Mouse (Mus musculus) gastrocnemius, postnatal 4 days (tissue): ENCODE results near the gene Gm20388. TPM values are rescaled to one million over a fixed set of nuclear protein-coding genes. Genes with fewer than 3 reads are reported as not detected.
"Not testable (repeated sequence)": the region's sequence is repeated elsewhere in the genome, so short reads cannot be mapped to it uniquely, and the experiment has no call there.

Experiments used
- DNase-seq, 2 experiments: peaks; one replicate each; pipeline ENCODE4 v3.0.0; 2021 to 2022; ENCODE audit warnings: low spot score in 2 of 2, mixed read lengths in 2 of 2
- total RNA-seq, 2 experiments: library from RNA; stranded (reverse); gene quantifications; 2 replicates each; pipeline ENCODE4 v1.2.3; 2021

Gene Gm20388
- total RNA-seq, 2 experiments from 2014 or later: 12.8 to 22.8 TPM

GRCm38 (mm10) chr8:124171557-124172528, 4261.2 kb downstream of the Gm20388 start:
- DNase-seq: peak in 1 of 2 experiments; percentile 56

DNA sequence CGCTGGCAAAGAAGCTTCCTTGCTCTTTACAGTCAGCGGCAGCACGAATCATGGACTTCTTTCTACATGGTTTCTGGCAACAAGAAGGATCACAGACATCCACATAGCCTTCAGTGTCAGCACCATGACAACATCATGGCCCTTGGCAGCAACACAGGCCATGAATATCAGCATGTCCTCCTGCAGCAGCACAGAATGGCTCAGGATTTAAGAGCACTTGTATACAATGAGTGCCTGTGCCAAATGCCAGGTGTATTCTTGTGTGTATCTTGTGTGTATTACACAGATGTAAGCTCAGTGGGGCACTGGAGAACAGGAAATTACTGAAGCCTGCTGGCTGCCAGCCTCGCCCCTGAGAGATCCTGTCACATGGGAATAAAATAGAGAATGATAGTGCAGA, 4263.0 kb downstream of the Gm20388 start:
- no peak for DNase-seq

DNA sequence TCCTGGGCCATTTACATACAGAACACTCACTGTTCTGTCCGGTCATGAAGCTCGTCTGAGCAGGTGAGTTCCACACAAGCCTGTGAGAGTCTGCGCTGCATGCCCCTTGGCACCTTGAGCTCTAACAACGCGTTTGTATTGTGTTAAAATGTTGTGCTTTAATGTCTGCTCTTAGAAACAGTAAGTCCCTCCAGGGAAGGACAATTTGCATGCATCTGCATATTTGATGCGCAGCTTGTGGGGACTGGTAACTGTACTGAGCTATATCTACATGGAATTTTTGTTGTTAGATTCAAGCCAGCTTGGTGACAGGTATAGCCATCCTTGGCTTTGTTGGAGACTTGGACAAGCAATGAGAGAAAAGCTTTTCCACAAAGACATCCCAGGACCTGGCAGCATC, 4265.5 kb downstream of the Gm20388 start:
- DNase-seq: no peak

DNA sequence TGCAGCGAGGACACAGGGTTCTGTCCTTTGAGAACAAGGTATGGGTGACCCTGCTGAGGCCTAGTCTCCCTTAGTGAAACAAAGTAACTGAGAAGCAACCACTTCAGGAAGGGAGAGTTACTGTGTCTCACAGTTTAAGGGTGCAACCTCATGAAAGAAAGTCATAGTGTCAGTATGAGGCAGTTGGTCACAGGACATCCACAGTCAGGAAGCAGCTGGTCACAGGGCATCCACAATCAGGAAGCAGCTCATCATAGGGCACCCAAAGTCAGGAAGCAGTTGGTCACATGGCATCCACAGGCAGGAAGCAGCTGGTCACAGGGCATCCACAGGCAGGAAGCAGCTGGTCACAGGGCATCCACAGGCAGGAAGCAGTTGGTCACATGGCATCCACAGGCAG, 4266.5 kb downstream of the Gm20388 start:
- not testable (repeated sequence) for DNase-seq

DNA sequence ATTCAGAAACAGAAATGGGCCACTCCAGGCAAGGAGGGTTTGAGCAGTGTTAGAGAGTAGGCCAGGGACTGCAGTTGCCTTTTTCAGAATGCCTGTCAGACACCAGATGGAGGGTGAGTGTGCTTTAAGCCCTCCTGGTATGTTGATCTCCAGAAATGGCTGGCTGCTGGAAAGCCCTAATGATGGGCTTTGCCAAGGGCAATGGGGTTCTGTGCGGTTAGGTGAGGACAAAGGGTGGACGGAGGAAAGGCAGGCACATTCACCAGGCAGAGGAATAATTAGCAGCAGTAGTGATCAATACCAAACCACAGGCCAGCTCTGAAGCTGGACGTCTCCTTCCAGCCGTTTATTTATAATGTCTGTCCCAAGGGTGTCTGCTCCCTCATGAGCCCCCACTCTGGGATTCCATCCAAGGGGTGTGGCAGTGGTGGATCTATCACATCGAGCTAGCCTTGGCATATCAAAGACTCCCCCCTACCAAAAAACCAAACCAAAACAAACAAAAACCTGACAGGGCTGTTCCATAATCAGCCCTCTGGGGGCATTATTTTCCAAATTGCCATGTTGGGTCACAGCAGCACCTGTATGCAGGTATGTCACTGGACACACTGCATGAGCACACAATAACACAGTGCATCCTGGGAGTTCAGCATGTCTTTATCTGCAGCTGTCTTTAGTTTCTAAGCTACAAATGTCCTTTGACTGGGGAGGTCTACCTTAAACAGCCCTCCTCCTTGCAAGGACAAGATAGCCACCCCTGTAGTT, 4270.2 kb downstream of the Gm20388 start:
- no peak for DNase-seq

DNA sequence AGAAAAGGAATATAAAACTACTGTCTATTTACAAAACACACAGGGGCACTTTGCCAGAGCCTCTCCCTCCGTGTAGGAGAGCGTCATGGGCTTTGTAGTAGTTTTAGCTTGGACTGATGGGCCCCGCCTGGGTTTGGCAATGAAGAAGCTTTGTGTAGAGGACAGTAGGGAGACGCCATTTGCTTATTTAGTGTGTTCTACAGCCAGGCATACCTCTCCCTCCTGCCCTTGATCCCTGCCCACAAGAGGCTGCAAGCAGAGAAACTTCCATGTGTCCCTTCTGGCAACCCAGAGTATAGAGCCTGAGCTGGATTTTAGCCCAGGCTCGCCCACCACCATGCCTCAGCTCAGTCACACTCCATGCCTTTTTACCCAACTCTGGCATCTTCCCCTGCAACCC, 4271.1 kb downstream of the Gm20388 start:
- DNase-seq: no peak

DNA sequence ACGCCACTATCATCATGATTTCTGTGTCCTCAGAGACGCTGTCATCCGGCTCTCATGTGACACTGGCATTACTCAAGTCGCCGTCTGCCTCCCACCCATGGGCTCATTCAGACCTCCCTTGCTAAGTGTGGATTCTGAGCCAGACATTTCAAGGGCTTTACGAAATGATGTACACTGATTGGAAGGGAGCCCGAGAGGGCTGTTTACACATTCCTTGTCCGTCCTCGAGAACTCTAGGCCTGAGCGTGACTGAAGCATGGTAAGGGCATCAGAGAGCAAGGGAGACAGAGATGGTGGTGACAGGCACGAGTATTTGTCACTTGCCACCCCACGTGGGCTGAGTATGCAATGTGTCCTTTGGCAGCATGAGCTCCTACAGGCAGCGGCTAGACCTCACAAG, 4271.6 kb downstream of the Gm20388 start:
- DNase-seq: peak in 1 of 2 experiments; percentile 25

DNA sequence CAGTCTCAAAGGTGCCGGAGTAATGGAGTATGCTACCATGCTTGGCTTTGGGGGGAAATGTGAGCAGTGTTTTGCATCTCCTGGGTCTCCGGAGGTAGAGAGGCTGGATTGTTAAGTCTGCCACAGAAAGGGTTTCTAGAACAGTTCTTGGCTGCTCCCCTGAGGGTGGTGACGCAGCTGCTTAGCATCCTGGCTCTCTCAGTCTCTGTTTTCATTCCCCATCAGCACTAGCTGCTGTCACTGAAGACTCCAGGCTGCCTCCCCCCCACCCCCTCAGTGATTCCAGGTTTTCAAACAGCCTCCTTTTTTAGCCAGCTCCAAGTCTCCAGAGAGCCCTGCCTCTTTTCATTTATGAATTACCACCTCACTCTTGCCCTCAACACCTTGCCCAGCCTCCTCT, 4273.4 kb downstream of the Gm20388 start:
- DNase-seq: no peak

DNA sequence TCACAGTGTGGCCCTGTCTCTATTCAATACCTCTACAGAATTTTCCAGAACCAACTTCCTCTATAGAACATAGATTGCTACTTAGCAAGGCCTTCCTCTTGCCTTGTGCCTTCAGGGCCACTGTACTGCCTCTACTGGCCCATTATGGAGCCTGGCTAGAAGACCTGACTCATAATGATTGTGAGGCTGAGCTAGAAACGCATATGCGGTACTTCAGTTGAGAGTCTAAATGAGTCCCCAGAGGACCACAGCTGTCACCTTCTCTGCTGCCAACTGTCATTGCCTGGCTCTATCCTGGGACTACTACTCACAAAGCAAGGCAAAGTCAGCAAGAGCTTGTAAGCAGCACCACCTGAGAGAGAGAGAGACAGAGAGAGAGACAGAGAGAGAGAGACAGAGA, 4273.9 kb downstream of the Gm20388 start:
- DNase-seq: no peak

GRCm38 (mm10) chr8:124185081-124185480, 4274.4 kb downstream of the Gm20388 start:
- no peak for DNase-seq

DNA sequence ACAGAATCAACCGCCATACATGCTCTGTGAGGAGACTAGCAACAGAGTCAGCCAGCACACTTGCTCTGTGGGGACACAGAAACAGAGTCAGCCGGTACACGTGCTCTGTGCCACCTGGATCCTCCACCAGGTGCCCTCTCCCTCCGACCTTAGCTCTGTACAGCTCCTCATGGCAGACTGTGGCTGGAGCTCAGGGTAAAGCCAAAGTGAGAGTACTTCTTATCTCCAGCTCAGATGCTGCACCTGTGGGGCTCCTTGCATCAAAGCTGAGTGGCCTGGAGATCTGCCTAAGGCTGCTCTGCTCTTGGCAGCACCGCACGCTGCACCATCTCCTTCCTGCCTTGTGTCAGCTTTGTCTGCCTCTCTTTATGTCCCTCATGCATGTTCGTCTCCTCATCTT, 4279.7 kb downstream of the Gm20388 start:
- DNase-seq: no peak

DNA sequence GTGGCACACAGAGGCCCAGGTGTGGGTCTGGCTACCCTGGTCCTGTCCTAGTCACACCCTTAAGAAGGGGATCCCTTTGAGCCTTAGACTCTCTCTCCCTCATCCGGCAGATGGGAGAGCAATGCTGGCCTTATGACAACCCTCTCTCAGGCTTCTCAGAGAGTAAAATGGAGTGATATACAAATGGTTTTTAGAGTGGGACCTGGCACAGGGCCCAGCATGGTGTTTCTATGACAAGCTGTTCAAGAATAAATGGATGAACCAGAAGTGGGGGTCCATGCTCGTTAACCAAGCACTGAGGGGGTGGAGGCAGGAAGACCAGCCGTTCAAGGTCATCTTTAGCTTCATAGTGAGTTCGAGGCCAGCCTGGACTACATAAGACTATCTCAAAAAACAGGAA, 4281.6 kb downstream of the Gm20388 start:
- DNase-seq: no peak

- peak in 1 of 2 experiments; percentile 33 for DNase-seq
Measured at GRCm38 (mm10) chr8:124192976-124193375, 4282.3 kb downstream of the Gm20388 start.

DNA sequence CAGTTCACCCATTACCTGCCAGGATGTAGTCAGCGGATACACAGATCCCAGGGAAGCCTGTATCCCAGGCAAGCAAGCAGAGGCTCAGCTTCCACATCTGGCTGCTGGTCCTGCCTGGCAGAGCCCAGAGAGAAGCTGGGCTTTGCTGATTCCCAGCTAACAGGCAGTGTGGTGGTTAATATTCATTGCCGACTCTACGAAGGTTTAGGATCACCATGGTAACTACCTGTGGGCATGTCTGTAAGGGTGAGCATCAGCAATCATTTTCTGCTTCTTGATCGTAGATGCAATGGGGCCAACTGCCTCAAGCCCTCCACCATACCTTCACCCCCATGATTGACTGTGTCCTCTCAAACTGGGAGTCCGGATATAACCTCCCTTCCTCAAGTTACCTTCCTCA, 4283.4 kb downstream of the Gm20388 start:
- DNase-seq: no peak

GRCm38 (mm10) chr8:124196195-124196594, 4285.6 kb downstream of the Gm20388 start:
- DNase-seq: peak in 1 of 2 experiments; percentile 20

- DNase-seq: no peak
Measured at GRCm38 (mm10) chr8:124196797-124197196, 4286.2 kb downstream of the Gm20388 start.

DNA sequence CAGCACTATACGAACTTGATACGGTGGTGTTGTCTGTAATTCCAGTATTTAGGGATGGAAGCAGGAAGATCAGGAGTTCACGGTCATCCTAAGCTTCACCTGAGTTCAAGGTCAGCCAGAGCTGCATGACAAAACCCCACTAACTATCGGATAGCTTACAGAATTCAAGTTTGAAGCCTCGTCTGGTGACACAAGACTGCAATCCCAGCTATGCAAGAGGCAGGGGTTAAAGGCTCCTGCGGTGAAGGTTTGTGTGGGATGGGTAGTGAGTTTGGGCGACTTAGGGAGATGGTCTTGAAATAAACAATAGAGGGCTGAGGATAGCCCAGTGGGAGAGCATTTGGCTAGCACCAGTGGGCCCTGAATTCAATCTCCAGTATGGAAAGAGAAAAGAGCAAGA, 4287.6 kb downstream of the Gm20388 start:
- no peak for DNase-seq

GRCm38 (mm10) chr8:124200400-124200799, 4289.8 kb downstream of the Gm20388 start:
- DNase-seq: no peak

- DNase-seq: no peak
Measured at GRCm38 (mm10) chr8:124201706-124202105, 4291.1 kb downstream of the Gm20388 start.

GRCm38 (mm10) chr8:124202895-124203294, 4292.3 kb downstream of the Gm20388 start:
- DNase-seq: no peak

DNA sequence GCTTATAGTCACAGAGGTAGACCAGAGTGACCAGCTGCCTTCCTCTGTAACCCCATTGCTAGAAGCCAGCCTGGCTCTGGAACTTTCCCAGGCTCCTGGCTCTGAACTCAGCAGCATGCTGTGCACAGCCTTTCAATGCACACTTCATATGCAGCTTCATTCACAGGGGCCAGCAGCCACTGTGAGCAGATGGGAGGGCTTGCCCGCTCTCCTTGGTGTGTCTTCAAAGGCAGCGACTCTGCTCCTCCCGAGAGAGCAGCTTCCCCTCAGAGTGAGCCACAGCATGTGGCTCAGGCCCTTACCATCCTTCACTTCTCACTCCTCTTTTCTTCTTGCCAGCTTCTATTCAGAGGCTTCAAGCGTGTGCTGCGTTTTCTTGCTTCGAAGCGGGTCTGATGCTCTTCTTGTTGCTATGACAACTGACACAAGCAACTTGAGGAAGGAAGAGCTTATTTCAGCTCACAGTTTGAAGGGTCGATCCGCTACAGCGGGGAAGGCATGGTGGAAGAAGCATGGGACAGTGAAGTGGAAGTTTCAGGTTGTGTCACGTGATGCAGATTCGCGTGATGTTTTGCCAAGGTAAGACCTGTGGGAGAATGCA, 4293.5 kb downstream of the Gm20388 start:
- DNase-seq: no peak

GRCm38 (mm10) chr8:124212148-124212547, 4301.5 kb downstream of the Gm20388 start:
- no peak for DNase-seq
